Mouse (Mus musculus) megakaryocyte progenitor cell, adult 5-6 weeks (primary cell): ENCODE measurements at regions not wholly inside any gene's neighbourhood (a gene's known extent, or its start where the extent isn't known, plus 50 kb on each side); places are given as distances from the start of the nearest gene placed in this dataset.

Source experiments
- ATAC-seq: replicated peaks from 2 replicates; pipeline ENCODE4 v1.8.0; 2016; ENCODE audit warnings: mild to moderate bottlenecking, moderate TSS enrichment, inconsistent platforms; ENCODE audit not compliant: poor library complexity

DNA sequence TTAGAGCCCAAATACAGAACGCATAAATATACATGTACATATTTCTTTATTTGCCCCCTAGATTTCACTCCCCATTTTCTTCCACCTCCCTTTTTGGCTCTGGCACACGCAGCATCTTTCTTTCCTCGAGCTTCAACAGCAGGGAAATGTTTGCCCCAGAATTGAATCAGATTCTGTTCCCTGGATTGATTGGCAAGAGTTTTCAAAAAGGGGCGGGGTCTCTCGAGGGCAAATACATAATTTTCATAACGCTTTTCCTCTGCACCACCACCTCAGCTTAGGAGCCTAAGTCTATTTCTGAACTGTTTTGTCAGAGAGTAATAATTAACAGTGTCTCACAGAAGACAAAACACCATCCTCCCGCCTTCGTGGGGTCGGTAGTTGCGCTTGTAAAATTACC, 283.9 kb upstream of the Gm765 start:
- no peak for ATAC-seq

DNA sequence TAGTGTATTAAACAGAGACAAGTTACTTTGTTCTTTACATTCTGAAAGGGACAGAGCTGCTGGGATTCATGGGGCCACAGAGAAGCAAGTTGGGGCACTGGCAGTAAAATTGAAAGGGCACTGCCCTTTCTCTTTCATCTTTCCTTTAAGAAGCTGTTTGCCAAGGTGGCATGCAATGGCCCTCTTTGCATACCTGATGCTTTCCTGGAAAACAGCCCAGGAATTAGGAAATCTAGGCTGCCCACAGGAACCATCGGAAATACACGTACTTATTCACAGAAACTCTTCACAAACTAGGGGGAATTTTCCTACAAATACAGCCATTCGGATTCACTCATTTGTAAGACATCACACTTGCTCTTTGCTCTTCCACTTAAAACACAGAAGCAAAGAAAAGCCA, 278.3 kb upstream of the Gm765 start:
- ATAC-seq, result no peak

DNA sequence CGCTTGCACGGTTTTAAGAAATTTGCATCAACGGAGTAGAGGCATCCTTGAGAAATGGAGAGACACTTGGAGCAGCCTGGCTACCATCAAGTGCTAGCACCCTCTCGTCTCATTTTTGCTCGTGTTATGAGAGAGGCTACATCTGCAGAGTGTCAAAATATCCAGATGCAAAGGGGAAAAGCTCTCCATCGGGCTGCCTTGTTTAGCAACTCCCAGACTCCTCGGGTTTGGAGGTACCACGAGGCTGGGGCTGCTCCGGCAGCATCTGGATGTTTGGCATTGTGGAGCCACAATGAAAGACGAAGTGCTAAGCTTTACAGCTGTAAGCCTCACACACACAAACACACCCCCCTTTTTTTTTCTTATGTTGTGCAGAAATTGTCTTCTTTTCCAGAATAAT, 270.5 kb upstream of the Gm765 start:
- ATAC-seq, result no peak

DNA sequence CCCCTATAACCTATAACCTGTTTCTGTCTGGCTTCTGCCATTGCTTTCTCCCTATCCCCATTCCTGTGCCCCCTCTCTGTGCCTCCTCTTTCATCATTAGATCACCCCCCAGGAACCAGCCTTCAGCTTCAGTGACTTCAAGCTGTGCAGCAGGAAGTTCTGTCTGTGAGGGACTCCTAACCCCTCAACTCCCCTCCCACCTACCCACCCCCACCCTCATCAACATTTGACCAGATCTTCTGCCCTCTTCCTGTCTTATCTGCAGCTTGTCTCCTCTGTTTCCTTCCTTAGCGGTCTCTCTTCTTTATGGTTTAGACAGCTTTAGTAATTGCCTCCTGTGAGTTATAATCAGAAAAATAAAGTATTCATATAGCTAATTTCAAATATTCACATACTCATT, 266.6 kb upstream of the Gm765 start:
- peak; percentile 62 for ATAC-seq

- no peak for ATAC-seq
Observed at GRCm38 (mm10) chr6:98606680-98607079, 264.1 kb upstream of the Gm765 start.

DNA sequence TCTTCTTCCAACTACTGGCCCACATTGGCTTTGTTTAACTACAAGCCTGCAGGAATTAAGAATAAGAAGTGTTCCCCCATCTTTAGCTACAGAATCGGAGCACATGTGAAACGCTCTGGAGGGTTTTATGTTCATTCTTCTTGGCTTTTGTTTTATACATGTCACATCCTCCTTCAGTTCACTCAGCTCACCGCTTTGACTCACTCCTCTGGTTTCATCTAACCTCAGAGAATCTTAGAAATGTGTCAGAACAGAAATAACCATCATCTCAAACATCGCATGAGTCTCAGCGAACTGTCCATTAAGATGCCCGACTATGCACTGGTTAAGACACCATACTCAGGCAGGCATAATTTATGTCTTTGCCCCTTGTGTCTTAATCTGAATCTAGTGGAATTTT, 255.1 kb upstream of the Gm765 start:
- no peak for ATAC-seq

DNA sequence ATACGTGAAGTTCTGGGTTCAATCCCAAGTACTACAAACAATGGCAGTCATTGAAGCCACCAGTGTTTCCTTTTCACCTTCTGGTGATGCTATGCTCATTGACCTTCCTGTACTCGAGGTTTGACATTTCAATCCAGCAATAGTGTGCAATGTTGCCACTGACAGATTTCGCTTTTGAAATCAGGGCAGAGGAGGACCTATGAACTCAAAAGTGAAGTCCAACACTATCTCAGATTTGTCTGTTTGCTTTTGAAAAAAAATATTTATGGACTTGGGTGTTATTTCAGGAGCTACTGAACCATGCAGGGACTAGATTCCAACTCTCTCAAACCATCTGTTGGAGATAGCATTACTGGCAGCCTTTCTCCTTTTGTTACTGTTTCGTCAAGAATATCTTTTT, 248.4 kb upstream of the Gm765 start:
- ATAC-seq, result no peak

DNA sequence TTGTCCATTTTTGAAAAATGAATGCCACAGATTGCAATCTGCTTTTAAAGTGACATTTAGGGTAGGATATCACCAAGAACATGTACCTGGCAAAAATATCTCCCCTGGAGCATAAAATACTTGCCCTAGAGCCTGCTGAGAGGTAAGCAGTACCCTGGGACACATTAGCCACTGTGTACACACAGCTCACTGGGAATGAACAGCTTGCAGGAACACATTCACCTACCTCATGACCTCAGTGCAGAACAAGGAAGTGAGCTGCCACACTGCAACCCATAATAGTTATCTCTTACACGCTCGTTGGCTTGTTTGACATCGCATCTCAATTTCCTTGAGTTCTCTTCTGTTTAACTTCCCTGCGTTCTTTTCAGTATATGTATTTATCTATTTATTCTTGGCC, 246.4 kb upstream of the Gm765 start:
- ATAC-seq, result no peak

DNA sequence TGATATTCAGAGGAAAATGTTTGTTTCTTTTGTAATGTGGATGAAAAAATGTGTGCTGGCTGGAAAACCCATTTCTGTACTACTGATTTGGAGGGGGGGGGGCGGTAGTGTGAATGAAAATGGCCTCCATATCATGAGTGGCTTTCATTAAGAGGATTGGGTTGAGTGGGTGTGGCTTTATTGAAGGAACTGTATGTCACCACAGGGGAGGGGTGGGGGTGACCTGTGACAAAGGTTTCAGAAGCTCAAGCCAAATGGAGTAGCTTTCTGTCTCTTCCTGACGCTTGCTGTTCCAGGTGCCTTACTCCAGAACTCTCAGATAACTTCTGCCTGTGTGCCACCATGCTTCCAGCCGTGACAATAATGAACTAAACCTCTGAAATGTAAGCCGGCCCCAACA, 242.0 kb upstream of the Gm765 start:
- ATAC-seq, result no peak

GRCm38 (mm10) chr6:98582826-98583225, 240.3 kb upstream of the Gm765 start:
- no peak for ATAC-seq

- peak; percentile 83 for ATAC-seq
Observed at GRCm38 (mm10) chr6:98575227-98575626, 232.7 kb upstream of the Gm765 start.

- ATAC-seq, result no peak
Observed at GRCm38 (mm10) chr6:98555702-98556101, 213.1 kb upstream of the Gm765 start.

GRCm38 (mm10) chr6:98553922-98554321, 211.4 kb upstream of the Gm765 start:
- ATAC-seq, result no peak

- no peak for ATAC-seq
Observed at GRCm38 (mm10) chr6:98551781-98552180, 209.2 kb upstream of the Gm765 start.

DNA sequence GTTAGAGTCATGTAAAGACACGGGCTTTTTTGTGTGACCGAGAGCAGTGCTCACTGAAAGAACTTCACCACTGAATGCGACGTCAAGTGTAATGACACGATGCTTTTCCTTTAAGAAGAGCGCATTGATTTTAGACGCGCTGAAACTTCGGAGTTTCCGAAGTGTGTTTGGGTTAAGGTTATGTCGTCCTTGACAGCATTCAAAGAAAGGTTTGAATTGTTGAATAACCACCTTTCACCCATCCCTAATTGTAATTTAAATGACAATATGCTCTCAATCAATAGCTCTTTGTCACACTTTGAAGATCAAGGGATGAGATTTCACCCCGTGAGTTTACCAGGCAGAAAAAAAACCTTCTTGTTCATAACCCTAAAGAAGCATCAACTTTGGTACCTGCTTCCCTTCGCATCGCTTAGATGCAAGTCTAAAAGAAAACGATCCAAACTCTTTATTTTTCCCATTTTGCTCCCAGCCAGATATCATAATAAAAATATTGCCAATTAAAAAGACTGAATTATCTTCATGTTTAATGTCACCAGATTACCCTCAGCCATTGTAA, 184.4 kb upstream of the Gm765 start:
- no peak for ATAC-seq

DNA sequence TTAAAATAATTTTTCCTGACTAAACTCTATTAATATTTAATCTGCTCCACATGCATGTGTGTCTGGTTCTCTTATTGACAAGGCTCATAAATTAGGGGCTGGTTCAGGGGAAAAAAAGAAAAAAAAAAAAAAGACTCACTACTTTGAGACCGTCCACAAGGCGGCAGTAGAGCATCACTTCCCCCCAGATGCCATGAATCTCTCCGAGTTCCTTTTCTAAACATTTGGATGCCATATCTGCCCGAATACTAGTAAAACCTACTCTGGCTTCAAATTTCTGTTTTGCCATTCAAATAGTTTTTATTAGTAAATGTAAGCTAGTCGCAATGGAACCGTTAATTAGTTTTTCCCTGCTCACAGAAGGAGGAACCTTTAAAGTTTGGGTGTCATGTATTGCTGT, 182.7 kb upstream of the Gm765 start:
- peak; percentile 83 for ATAC-seq

- ATAC-seq, result no peak
Observed at GRCm38 (mm10) chr6:98524659-98525058, 182.1 kb upstream of the Gm765 start.

- ATAC-seq, result no peak
Observed at GRCm38 (mm10) chr6:98521526-98521925, 179.0 kb upstream of the Gm765 start.

GRCm38 (mm10) chr6:98514826-98515225, 172.3 kb upstream of the Gm765 start:
- ATAC-seq, result no peak

GRCm38 (mm10) chr6:98514376-98514775, 171.8 kb upstream of the Gm765 start:
- no peak for ATAC-seq

GRCm38 (mm10) chr6:98513217-98513616, 170.7 kb upstream of the Gm765 start:
- no peak for ATAC-seq

DNA sequence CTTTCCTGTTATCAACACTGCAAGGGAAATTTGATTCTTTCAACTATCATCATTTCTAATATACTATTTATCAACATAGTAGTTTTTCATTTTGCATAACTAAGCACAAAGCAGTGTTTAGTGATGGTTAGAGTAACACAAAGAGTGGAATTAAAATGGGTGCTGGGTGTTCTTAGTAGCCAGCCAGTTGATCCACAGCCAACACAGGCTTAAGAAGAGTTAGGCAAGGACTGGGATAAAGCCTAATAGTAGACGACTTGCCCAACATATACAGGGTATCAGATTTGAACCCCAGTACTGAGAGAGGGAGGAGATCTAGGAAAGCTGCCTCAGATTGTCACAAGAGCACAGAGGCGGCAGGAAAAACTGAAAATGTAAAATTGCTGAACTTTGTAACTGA, 160.2 kb upstream of the Gm765 start:
- ATAC-seq, result no peak

GRCm38 (mm10) chr6:98499721-98500120, 157.2 kb upstream of the Gm765 start:
- no peak for ATAC-seq

- no peak for ATAC-seq
Observed at GRCm38 (mm10) chr6:98486626-98487025, 144.1 kb upstream of the Gm765 start.
